Mouse (Mus musculus): Measurements from ENCODE around the gene Vmn1r41. TPM values are rescaled to one million over a fixed set of nuclear protein-coding genes. Genes with fewer than 3 reads are reported as not detected.

Gene Vmn1r41
- not detected for total RNA-seq (2021)
- long read RNA-seq, experiment 1 = 0 reads
- long read RNA-seq, experiment 2 = 0 reads

GRCm38 (mm10) chr6:89740466-89740865, at the start of gene Vmn1r41:
Vmn1r41 (plus strand) TSS chr6:89740766.
- no peak for DNase-seq

- peak; percentile 30 to 50 for DNase-seq
These were observed 33.9 kb upstream of the Vmn1r41 start for GRCm38 (mm10) chr6:89706624-89707023.

GRCm38 (mm10) chr6:89707240-89707639, 33.3 kb upstream of the Vmn1r41 start, which contains the start of gene Vmn1r40:
Vmn1r40 (plus strand) TSS chr6:89707540.
- no peak for DNase-seq

- no peak for DNase-seq
These were observed 22.5 kb upstream of the Vmn1r41 start for GRCm38 (mm10) chr6:89718051-89718450.

- DNase-seq = no peak
These were observed 2.2 kb downstream of the Vmn1r41 start for GRCm38 (mm10) chr6:89742811-89743210.

GRCm38 (mm10) chr6:89790231-89790630, 49.7 kb downstream of the Vmn1r41 start:
- no peak for DNase-seq

Other genes with a start within 250 kb of the Vmn1r41 start
- 10 to 100 TPM; 27.2 to 37.5 TPM for gene Chchd6, start 145.1 kb upstream of the Vmn1r41 start, total RNA-seq (2021)
- gene Txnrd3, start 96.8 kb upstream of the Vmn1r41 start, total RNA-seq (2021) = 10 to 100 TPM in 1 of 2 experiments, 1 to 10 TPM in 1; 9.4 to 15.5 TPM
- not detected for gene Vmn1r40, start 33.2 kb upstream of the Vmn1r41 start, total RNA-seq (2021)
- gene Vmn1r42, start 135.6 kb downstream of the Vmn1r41 start, total RNA-seq (2021) = not detected
- not detected for gene Vmn1r43, start 135.6 kb downstream of the Vmn1r41 start, total RNA-seq (2021)
- gene Vmn1r44, start 142.9 kb downstream of the Vmn1r41 start, total RNA-seq (2021) = not detected
- not detected for gene Vmn1r45, start 199.8 kb downstream of the Vmn1r41 start, total RNA-seq (2021)
- not detected for gene Vmn1r46, start 228.5 kb downstream of the Vmn1r41 start, total RNA-seq (2021)

Measured in adrenal gland, postnatal 36 days (tissue).